Mouse (Mus musculus) embryo, embryonic 9.5 days (tissue): ENCODE results near the gene Pitpnm3.
A peak's percentile ranks its signal among the peaks of the same experiment; 100 is the strongest.

Experiments
- DNase-seq: peaks from one replicate; pipeline ENCODE4 v3.0.0-alpha.2; 2017; ENCODE audit errors: extremely low spot score

Gene Pitpnm3

DNA sequence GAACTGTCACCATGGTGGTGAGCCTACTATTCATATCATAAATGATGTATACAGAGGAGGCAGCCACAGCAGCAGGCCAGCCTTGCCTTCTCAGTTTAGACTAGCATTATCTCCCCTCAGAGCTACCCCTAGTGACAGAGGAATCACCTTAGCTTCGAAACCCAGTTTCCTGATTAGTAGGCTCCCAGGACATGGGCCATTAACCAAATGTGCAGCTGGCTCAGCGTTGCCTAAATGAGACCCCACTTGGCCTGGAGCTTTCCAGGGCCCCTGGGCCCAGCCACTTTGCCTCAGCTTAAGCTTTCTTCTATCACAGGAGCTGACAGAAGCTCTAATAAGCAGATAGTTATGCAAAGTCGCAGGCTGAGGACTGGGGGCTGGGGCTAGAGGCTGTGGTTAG lies 39.6 kb downstream of the Pitpnm3 start:
- no peak for DNase-seq

DNA sequence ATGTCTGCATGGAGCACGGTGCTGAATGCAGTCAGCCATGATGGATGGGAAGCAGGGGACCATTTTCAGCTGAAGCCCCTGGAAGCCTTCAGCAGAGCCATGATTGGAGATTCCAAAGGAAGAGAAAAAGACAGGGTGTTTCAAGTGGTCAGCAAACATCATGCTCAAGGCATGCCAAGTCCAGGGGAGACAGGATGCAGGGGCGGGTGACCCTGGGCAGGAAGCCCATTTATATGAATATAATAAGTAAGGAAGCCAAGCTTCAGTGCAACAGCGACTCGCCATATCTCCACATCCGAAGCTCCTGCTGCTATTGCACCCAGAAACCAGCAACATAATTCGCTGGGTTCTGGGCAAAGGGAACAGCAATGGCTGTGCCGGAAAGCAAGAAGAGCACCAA lies 41.1 kb downstream of the Pitpnm3 start:
- DNase-seq: no peak

DNA sequence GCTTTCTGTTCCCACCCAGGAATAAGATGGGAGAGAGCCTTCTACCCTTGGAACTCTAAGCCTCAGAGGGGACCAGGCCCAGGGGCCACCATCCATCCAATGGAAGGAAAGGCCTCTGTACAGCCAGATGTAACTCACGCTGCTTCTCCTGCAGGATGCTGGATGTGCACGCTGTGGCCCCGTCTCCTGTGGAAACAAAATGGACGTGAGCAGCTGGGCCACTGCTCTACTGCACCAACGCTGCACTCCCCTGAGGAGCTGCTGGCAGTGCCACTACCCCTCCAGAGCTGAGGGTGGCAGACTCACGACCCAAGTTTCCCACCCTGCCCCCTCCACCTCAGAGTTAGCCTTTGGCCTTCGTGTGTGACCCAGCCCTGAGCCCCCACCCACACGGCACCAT lies 43.2 kb downstream of the Pitpnm3 start:
- DNase-seq: no peak

DNA sequence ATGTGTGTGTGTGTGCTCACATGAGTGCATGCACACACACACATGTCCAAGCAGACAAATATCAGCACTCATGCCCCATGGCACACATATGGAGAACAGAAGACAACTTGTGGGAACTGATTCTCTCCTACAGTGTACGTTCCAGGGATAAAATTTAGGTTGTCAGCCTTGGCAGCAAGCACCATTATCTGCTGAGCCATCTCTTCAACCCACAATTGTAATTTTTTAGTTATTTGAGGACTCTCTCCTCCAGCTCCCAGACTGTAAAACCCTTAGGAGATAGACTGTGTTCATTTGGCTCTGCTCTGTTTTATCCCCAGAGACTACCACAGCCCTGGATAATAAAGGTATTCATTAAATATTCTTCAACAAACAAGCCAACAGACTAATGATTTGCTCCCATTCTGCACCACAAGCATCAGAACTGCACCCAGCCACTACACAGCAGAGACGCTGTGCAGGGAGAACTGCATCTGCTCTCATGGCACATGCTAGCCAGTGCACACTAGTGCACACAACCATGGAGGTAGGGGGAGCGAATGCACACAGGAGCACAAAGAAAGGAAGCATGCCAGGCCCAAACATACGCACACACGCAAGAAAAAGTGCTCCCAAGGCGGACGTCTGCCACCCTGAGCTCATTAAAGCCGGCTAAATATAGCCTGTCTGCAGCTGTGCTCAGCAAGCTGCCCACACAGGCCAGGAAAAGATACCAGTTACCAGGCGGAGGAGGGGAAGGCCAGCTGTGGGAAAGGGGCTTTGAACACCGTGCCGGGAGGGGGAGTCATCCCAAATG lies 49.1 kb downstream of the Pitpnm3 start:
- no peak for DNase-seq

DNA sequence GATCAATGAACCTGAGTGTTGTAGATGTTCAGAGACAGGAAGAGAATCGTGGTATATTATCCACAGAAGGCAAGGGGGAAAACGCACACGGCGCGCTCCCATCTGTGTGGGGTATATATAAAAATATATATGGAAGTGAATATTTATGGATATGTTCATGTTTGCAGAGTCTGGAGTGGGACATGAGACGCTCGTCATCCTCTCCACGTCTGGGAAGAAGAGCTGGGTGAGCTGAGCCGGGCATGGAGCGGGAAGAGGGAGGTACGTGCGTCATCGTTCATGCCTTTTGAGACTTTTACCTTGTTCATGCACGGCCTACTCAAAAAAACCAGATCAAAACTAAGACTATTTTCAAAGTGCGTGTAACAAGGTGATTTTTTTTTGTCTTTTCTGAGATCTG lies 51.2 kb downstream of the Pitpnm3 start:
- DNase-seq: no peak

DNA sequence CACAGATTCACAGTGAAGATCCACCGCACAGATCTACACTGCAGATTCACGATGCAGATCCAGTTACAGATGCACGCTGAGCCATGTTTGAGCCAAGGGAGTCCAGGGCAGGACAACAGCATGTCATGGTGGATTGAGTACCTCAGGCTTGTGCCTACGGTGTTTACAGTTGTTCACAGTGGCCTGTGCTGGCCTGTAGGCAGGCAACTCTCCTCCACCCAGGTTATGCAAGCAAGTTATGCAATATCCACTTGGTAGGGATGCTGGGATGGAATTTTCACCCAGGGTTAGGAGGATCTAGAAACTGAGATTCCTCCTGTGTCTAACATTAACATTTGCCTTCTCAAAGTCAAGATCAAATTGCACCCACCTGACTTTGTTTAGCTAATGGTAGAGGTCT lies 53.0 kb downstream of the Pitpnm3 start:
- no peak for DNase-seq

DNA sequence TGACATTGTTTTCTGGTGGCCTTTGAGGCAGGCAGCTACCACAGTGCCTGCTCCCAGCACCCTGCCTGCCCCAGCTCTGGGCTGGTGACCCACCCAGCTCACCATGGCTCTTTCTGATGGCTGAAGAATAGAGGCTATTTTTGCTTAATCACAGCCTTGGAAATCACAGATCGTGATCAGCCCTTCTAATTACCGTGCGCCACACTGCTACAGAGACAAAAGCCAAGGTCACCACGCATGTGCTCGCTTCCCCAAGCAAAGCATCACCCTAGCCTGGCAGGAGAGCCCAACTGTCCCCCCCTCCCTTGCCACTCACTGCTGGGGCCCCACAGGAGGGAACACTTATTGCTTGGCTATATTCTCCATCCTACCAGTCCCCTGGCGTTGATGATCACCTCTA lies 55.1 kb downstream of the Pitpnm3 start:
- no peak for DNase-seq

DNA sequence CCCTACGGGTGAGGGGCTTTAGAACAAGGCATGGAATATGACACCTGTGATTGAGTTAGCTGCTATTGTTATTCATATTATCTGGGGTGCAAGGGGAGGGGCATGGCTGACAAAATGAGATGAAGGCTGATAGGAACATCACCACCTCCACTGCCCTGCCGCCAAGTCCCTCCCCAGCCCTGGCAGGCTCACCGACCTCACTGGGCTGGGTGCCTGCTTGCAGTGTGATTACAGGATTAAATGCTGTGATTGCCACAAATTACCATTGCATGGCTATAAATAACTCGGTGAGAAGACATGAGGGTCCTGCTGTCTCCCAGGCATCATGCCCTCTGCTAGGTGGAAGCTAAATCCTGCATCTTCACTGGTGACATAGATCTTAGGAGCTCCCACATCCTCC lies 56.9 kb downstream of the Pitpnm3 start:
- DNase-seq: no peak

DNA sequence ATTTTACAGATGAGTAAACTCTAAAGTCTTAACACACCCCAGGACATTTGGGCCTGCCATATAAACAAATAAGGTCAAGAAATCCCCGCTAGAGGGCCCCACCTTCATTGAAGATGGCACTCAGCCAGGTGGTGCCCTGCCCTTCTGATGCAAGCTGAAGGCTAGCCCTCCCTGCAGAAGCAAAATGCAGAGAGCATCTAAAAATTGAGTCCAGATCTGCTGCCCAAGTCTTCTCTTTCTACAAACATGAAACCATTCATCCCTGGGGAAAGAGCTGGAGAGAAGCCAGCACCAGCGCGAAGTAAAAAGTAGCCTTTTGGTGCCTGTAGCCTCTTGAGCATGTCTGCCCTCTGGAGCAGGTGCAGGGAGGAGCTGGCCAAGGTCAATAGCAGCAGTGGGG lies 57.5 kb downstream of the Pitpnm3 start:
- no peak for DNase-seq

DNA sequence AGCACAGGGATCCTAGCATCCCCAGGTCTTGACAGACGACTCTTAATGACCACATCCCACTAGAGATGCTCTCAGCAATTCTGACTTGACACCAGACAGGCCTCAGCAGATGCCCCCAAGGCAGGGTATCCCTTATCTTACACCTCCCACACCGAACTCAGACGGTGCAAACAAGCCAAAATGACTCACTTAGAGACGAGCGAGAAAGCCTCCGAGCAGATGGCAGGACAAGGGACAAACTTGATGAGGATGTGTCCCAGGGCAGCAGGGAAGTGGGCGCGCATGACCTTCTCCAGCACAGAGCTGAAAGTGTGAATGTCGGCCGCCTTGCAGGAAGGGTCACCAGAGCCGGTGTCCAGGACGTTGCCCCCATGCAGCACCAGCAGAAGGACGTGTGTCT lies 61.3 kb downstream of the Pitpnm3 start:
- no peak for DNase-seq

DNA sequence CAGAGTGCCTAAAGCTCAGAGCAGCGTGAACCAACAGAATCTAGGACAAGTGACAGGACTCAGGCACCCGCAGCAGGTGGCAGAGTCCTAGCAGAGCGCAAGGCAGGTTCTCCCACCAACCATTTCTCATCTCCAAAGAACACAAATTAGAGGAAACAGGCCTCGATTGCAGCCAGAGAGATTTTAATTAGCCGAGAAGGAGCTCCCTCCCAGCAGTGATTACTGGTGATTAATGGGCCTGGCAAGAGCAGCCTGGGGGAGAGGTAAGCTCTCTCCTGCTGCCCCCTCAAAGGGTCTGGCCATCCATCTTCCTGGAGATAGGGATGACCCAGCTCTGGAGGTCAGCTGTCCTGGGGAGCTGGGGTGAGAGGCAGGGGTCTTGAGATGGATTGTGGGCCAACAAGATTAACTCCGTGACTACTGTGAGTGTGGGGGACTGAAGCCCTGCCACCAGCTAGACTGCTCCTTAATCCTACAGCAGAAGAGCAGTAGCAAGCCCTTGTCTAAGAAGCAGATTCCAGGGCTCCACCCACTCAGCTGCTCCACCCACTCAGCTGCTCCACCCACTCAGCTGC lies 63.2 kb downstream of the Pitpnm3 start:
- DNase-seq: peak; percentile 39

DNA sequence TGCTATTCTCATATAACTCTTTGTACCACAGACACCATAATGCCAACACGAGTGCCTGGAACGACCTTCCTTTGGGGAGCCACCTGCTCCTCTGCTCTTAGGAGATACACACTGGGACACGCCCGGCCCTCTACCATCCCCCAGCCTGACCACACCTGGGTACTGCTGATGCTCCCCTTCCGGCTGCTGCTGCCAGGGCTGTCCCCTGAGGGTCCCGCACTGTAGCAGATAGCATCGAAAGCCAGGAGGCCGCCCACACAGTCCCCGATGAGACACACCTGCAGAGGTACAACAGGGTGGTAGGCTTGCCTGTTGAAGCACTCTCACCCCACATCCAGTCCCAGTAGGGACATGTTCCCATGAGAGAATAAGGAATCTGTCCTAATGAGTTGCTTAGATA lies 64.8 kb downstream of the Pitpnm3 start:
- DNase-seq: no peak

DNA sequence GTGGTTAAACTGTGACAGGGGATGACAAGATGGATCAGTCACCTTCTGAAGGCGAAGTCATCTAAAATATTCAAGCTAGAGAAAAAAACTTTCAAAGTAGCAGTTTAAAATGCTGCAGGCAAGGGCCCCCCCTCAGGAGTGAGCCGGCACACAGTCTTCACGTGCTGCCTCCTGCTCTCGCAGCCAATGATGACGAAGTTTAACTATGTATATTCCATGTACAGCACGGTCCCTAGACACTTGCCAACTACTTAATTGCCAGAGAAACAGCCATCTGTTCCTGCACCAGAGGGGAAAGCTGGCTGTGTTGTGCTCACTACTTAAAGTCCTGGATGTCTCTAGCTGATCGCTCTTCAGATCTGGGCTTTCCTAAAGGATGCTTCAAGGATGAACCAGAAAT lies 67.6 kb downstream of the Pitpnm3 start:
- DNase-seq: no peak

DNA sequence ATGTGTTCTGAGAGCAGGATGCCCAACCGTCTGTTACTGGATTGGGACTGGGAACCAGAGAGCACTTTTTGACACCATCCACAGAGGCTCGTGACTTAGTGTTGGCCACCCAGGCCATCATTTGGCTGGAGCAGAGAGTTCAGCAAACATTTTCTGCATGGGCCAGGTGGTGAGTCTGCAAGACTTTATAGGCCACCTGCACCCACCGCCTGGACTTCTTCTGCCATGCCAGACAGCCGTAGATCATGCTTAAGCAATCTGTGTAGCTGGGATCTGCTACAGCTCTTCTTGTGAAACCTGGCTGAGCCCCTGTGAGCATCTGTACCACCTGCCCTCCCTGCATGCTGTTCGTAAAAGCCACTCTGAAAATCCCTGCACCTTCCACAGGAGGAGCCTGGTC lies 68.3 kb downstream of the Pitpnm3 start:
- no peak for DNase-seq

DNA sequence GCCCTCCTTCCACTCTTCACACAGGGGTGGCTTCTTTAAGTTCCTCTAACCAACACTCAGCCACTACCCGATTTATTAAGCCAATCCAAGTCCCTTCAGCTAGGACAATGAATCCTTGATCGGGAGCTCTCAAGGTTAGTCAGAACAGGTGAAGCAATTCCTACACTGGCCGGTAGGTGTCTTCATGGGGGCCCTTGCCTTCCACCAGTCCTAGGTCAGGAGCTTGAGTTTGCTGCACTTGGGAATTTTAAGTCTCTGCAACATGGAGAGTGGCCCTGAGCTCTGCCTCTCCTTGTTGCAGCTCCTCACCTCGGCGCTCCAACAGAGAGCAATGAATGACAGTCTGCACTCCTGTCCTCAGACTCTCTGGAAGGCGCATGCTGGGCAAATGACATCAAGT lies 69.2 kb downstream of the Pitpnm3 start:
- no peak for DNase-seq

DNA sequence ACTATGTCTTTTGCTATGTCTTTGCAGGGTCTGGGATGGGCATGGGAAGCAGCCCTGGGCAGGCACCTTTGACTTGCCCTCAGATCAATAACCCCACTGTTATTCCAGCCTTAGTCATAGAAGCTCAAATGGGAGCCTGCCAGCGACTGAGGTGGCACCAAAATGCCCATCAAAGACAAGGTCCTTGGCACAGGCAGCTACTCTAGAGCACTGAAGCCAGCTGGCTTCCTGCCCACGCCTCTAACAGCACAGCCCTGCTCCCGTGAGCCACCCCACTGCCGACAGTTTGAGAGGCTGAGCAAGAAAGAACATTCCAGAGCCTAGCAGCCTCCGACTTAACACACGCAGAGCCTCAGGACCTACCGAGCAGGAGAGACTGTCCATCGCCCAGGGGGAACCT lies 70.5 kb downstream of the Pitpnm3 start:
- DNase-seq: no peak

DNA sequence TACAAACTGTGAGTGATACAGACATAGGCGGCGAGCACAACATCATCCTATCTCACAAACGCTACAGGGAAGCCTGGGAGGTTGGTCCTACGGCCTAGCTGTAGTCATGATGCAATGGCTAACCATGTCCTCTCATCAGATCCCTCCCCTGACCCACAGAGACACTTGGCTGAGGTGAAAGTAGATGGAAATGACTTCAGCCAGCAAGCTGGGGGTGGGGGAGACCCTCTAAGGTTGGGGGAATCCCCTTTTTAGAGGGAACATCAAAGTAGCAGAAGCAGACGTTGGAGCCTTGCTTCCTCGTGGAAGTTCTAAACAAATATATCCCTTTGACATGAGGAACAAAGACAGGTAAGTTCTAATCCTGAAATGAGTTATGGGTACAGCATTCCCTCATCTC lies 71.2 kb downstream of the Pitpnm3 start:
- no peak for DNase-seq

DNA sequence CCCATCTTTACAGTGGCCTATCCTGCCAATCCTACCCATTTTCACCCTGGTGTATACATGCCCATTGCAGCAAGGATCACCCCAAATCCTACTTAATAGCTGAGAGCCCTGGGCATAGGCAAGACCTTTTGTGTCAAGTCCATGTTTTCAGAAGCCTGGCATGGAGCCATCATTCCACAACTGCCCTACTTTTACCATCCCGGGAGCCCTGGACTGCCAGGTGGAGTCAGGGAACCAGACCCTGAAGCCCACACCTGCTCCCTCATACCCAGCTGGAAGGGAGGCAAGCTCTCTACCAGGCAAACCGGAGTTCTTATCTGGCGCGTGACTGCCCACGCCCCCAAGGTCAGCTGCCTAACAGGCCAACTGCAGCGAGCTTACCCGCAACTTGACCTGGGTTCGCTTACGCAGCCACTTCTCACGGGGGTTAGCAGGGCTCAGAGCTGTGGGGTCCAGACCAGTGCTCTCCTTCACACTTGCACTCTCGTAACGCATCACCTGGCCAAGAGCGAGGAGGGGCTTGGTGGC lies 74.4 kb downstream of the Pitpnm3 start:
- no peak for DNase-seq

DNA sequence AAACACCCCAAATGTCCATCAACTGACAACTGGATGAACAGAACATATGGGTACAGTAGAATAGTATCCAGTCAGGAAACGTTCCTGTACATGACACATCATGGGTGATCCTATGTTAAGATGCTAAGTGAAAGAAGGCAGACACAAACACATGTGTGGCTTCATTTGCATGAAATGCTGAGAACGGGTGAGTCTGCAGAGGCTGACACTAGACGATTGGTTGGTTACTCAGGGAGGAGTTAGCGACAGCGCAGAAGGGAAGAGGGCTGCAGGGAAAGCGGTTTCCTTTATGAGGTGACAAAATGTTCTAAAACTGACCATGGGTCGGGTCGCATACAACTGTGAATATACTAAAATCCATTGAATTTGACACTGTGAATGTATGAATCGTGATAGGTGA lies 75.2 kb downstream of the Pitpnm3 start:
- DNase-seq: no peak

DNA sequence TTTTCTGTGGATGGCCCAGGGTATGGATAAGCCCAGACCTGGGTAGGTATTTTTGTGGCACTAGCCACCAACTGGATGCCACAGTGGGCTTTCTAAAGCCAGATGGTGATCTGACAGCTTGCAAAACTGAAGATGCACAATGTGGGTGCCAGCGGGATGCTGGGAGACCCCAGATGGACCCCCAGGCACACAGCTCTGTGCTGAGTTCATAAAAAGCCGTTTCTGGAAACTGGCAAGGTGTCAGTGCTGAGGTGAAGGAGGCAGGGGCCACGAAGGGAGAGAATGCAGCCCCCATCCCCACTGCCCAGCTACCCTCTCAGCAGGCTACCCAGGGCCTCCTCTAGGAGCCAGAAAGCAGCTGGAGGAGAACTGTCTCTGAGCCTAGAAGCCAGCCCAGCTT lies 78.4 kb downstream of the Pitpnm3 start:
- DNase-seq: no peak

DNA sequence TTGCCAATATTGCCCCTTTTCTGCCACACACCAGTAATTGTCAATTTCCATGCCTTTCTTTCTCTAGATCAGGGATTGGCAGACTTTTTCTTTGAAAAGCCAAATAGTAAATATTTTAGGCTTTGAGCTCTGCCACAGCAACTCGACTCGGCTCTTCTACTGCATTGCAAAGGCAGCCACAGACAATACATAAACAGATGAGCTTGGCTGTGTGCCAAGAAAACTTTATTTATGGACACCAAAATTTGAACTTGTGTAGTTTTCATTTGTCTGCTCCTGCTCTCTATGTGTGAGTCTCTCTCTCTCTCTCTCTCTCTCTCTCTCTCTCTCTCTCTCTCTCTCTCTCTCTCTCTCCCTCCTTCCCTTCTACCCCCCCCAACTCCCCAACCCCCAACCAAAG lies 80.4 kb downstream of the Pitpnm3 start:
- DNase-seq: no peak

DNA sequence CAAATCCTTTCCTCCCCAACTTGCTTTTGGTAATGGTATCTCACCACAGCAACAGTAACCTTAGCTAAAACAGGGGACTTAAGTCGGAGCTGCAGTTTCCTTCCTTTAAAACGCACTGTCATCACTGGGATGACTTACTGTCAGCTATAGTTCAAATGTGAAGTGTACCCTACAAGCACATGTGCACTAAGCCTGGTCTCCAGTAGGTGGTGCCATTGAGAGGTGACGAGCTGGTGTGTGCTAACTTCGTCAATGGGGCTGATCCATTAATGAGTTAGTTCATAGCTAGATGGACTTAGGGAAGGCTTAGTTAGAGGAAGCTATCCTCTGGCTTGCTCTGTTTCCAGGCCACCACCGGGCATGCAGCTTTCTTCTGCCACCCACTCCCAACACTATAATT lies 82.9 kb downstream of the Pitpnm3 start:
- DNase-seq: peak; percentile 72

DNA sequence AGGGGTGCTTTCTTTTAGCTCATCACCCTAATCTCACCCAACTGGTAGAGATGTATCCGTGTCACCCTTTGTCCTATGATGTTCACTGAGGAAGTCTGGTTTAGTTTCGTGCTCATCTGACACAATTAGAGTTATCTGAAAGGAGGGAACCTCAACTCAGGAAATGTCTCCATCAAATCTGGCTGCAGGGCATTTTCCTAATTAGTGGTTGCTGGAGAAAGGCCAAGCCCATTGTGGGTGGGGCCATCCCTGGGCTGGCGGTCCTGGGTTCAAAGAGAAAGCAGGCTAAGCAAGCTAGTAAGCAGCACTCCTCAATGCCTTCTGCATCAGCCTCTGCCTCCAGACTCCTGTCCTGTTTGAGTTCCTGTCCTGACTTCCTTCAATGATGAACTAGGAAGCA lies 83.4 kb downstream of the Pitpnm3 start:
- no peak for DNase-seq
